Mouse (Mus musculus): ENCODE data around the gene Tsen2. TPM values are rescaled to one million over a fixed set of nuclear protein-coding genes. Genes with fewer than 3 reads are reported as not detected.
A peak's percentile ranks its signal among the peaks of the same experiment; 100 is the strongest.

The Tsen2 gene
- polyA plus RNA-seq (2012; rRNA removed) = 1.4 and 1.8 TPM in 2 replicates

GRCm38 (mm10) chr6:115544442-115544970 lies at the start of gene Tsen2:
Gene Tsen2 (plus strand): TSS chr6:115544664.
- Histone ChIP-seq H3K27me3 (ENCODE audit: control insufficient read depth, insufficient read depth, low read length) (no peaks in the 10 kb centered on the region), H3K36me3 (ENCODE audit: control insufficient read depth, insufficient read depth, low read length) (peaks cover 4% of the 10 kb centered on the region), H3K4me3 (ENCODE audit: extremely low read depth, insufficient read depth, insufficient read length) (peak within 1 kb of the TSS; percentile 68), H3K4me1 (ENCODE audit: control insufficient read depth, insufficient read depth, insufficient read length) (no peaks in the 10 kb centered on the region), H3K27ac (ENCODE audit: insufficient read depth, low read length) (no peak within 1 kb of the TSS)
- TF ChIP-seq POLR2A (IDR thresholded peaks at IDR 0.05; ENCODE audit: low read depth, low read length) (0 out of 2 replicates have a peak, but pooled peaks have one; percentile 10), CTCF (IDR thresholded peaks at IDR 0.05; ENCODE audit: extremely low read depth, insufficient read depth, insufficient read length, insufficient replicate concordance) (no peak)
- DNase-seq (ENCODE audit: low read depth in 1 of 2, low spot score in 2 of 2) = peak; percentile 86 to 95
- WGBS = under 1% methylated on average over 38 of the region's 38 CpGs

GRCm38 (mm10) chr6:115499540-115499939 lies 44.9 kb upstream of the Tsen2 start:
- WGBS = 93% methylated on average over 14 of the region's 14 CpGs

GRCm38 (mm10) chr6:115500234-115500633 lies 44.2 kb upstream of the Tsen2 start:
- H3K4me1 ChIP-seq (ENCODE audit: control insufficient read depth, insufficient read depth, insufficient read length) = no peaks in the 10 kb centered on the region
- WGBS = 92% methylated on average over 10 of the region's 10 CpGs
- TF ChIP-seq POLR2A (IDR thresholded peaks at IDR 0.05; ENCODE audit: low read depth, low read length) (no peak), CTCF (IDR thresholded peaks at IDR 0.05; ENCODE audit: extremely low read depth, insufficient read depth, insufficient read length, insufficient replicate concordance) (no peak)
- H3K4me3 ChIP-seq (ENCODE audit: extremely low read depth, insufficient read depth, insufficient read length) = no peak overlapping the region
- H3K27me3 ChIP-seq (ENCODE audit: control insufficient read depth, insufficient read depth, low read length) = no peaks in the 10 kb centered on the region
- H3K36me3 ChIP-seq (ENCODE audit: control insufficient read depth, insufficient read depth, low read length) = no peaks in the 10 kb centered on the region
- H3K27ac ChIP-seq (ENCODE audit: insufficient read depth, low read length) = no peak overlapping the region
- no peak for DNase-seq (ENCODE audit: low read depth in 1 of 2, low spot score in 2 of 2)

More at GRCm38 (mm10) chr6:115499540-115499939, 44.9 kb upstream of the Tsen2 start:
- TF ChIP-seq POLR2A (IDR thresholded peaks at IDR 0.05; ENCODE audit: low read depth, low read length) (no peak), CTCF (IDR thresholded peaks at IDR 0.05; ENCODE audit: extremely low read depth, insufficient read depth, insufficient read length, insufficient replicate concordance) (no peak)
- no peaks in the 10 kb centered on the region for H3K4me1 ChIP-seq (ENCODE audit: control insufficient read depth, insufficient read depth, insufficient read length)
- H3K36me3 ChIP-seq (ENCODE audit: control insufficient read depth, insufficient read depth, low read length) = no peaks in the 10 kb centered on the region
- H3K27me3 ChIP-seq (ENCODE audit: control insufficient read depth, insufficient read depth, low read length) = no peaks in the 10 kb centered on the region
- DNase-seq (ENCODE audit: low read depth in 1 of 2, low spot score in 2 of 2) = no peak
- H3K4me3 ChIP-seq (ENCODE audit: extremely low read depth, insufficient read depth, insufficient read length) = no peak overlapping the region
- no peak overlapping the region for H3K27ac ChIP-seq (ENCODE audit: insufficient read depth, low read length)

GRCm38 (mm10) chr6:115501131-115501530 lies 43.3 kb upstream of the Tsen2 start:
- no peaks in the 10 kb centered on the region for H3K4me1 ChIP-seq (ENCODE audit: control insufficient read depth, insufficient read depth, insufficient read length)
- H3K27me3 ChIP-seq (ENCODE audit: control insufficient read depth, insufficient read depth, low read length) = no peaks in the 10 kb centered on the region
- H3K27ac ChIP-seq (ENCODE audit: insufficient read depth, low read length) = no peak overlapping the region
- no peak overlapping the region for H3K4me3 ChIP-seq (ENCODE audit: extremely low read depth, insufficient read depth, insufficient read length)
- no peak for DNase-seq (ENCODE audit: low read depth in 1 of 2, low spot score in 2 of 2)
- no peak for TF ChIP-seq POLR2A (IDR thresholded peaks at IDR 0.05; ENCODE audit: low read depth, low read length)
- TF ChIP-seq CTCF (IDR thresholded peaks at IDR 0.05; ENCODE audit: extremely low read depth, insufficient read depth, insufficient read length, insufficient replicate concordance) = no peak
- 81% methylated on average over 3 of the region's 3 CpGs for whole genome bisulfite sequencing
- no peaks in the 10 kb centered on the region for H3K36me3 ChIP-seq (ENCODE audit: control insufficient read depth, insufficient read depth, low read length)

GRCm38 (mm10) chr6:115503038-115503437 lies 41.4 kb upstream of the Tsen2 start:
- H3K27ac ChIP-seq (ENCODE audit: insufficient read depth, low read length) = no peak overlapping the region
- H3K4me1 ChIP-seq (ENCODE audit: control insufficient read depth, insufficient read depth, insufficient read length) = no peaks in the 10 kb centered on the region
- no peak for TF ChIP-seq CTCF (IDR thresholded peaks at IDR 0.05; ENCODE audit: extremely low read depth, insufficient read depth, insufficient read length, insufficient replicate concordance)
- TF ChIP-seq POLR2A (IDR thresholded peaks at IDR 0.05; ENCODE audit: low read depth, low read length) = no peak
- no peaks in the 10 kb centered on the region for H3K27me3 ChIP-seq (ENCODE audit: control insufficient read depth, insufficient read depth, low read length)
- WGBS = 97% methylated on average over 4 of the region's 4 CpGs
- DNase-seq (ENCODE audit: low read depth in 1 of 2, low spot score in 2 of 2) = no peak
- no peaks in the 10 kb centered on the region for H3K36me3 ChIP-seq (ENCODE audit: control insufficient read depth, insufficient read depth, low read length)
- H3K4me3 ChIP-seq (ENCODE audit: extremely low read depth, insufficient read depth, insufficient read length) = no peak overlapping the region

- H3K27me3 ChIP-seq (ENCODE audit: control insufficient read depth, insufficient read depth, low read length) = no peaks in the 10 kb centered on the region
- H3K4me3 ChIP-seq (ENCODE audit: extremely low read depth, insufficient read depth, insufficient read length) = no peak overlapping the region
- no peaks in the 10 kb centered on the region for H3K36me3 ChIP-seq (ENCODE audit: control insufficient read depth, insufficient read depth, low read length)
- H3K4me1 ChIP-seq (ENCODE audit: control insufficient read depth, insufficient read depth, insufficient read length) = no peaks in the 10 kb centered on the region
- 75% methylated on average over 10 of the region's 10 CpGs for WGBS
- H3K27ac ChIP-seq (ENCODE audit: insufficient read depth, low read length) = no peak overlapping the region
- TF ChIP-seq POLR2A (IDR thresholded peaks at IDR 0.05; ENCODE audit: low read depth, low read length) = no peak
- no peak for TF ChIP-seq CTCF (IDR thresholded peaks at IDR 0.05; ENCODE audit: extremely low read depth, insufficient read depth, insufficient read length, insufficient replicate concordance)
- no peak for DNase-seq (ENCODE audit: low read depth in 1 of 2, low spot score in 2 of 2)
Measured at GRCm38 (mm10) chr6:115503549-115504159, 40.8 kb upstream of the Tsen2 start.

- no peak overlapping the region for H3K4me3 ChIP-seq (ENCODE audit: extremely low read depth, insufficient read depth, insufficient read length)
- TF ChIP-seq CTCF (IDR thresholded peaks at IDR 0.05; ENCODE audit: extremely low read depth, insufficient read depth, insufficient read length, insufficient replicate concordance) (no peak), POLR2A (IDR thresholded peaks at IDR 0.05; ENCODE audit: low read depth, low read length) (no peak)
- WGBS = 81% methylated on average over 3 of the region's 3 CpGs
- no peaks in the 10 kb centered on the region for H3K4me1 ChIP-seq (ENCODE audit: control insufficient read depth, insufficient read depth, insufficient read length)
- H3K27ac ChIP-seq (ENCODE audit: insufficient read depth, low read length) = no peak overlapping the region
- no peak for DNase-seq (ENCODE audit: low read depth in 1 of 2, low spot score in 2 of 2)
- no peaks in the 10 kb centered on the region for H3K36me3 ChIP-seq (ENCODE audit: control insufficient read depth, insufficient read depth, low read length)
- H3K27me3 ChIP-seq (ENCODE audit: control insufficient read depth, insufficient read depth, low read length) = no peaks in the 10 kb centered on the region
Measured at GRCm38 (mm10) chr6:115504160-115504558, 40.3 kb upstream of the Tsen2 start.

Measured in spleen, adult 2 months (tissue).